Mouse (Mus musculus) bone marrow, adult 2 months (tissue): Measurements from ENCODE around the gene Bahcc1.

Source experiments
- CTCF ChIP-seq: fragments of 200-500 bp; IDR thresholded peaks from 2 replicates; pipeline ENCODE4 v1.5.1; 2011; ENCODE audit warnings: low read length, control low read depth; ENCODE audit not compliant: control insufficient read depth, insufficient read depth
- POLR2A ChIP-seq: fragments of 200-500 bp; IDR thresholded peaks from 2 replicates; pipeline ENCODE4 v1.6.1; 2011; ENCODE audit warnings: low read depth, mild to moderate bottlenecking, control low read depth, low read length, borderline replicate concordance; ENCODE audit not compliant: control insufficient read depth

DNA sequence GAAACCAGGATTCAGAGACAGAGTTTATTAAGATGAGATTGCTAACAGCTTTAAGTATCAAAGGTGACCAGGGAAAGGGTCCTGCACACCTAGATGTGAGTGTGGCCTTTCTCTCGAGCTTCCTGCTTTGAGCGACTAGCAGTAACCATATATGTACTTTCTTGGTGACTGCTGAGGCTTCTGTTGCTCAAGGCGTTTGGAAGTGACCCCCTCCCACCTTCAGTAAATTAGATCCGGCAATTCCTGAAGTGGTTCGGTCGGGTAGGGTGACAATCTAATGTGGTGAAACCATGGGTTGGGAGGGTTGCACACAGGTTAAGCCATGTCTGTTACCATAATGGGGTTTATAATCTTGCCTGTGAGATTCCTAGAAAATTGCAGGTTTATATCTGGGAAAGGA lies 79.3 kb downstream of the Bahcc1 start:
- TF ChIP-seq POLR2A (no peak), CTCF (no peak)
